Mouse (Mus musculus): Measurements from ENCODE around the gene Fancf.

Gene Fancf

DNA sequence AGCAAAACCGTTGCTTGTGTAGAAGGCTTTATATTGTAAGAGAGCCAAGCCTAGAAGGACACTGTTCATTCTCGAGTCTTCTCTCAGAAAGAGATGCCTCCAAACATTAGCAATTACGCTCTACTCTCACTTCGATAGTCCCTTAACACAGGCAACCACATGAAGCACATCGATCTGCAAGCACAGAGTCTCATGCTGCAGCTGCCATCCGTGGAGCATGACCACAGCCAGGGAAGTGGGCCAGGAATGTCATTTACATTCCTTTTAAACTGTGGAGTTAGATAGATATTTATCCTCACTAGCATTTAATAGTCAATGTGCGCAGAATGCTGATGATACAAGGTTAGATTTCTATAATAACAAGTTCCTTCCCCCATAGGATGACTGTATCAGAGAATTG is 21.6 kb downstream of the Fancf start:
- DNase-seq (ENCODE audit: low spot score) = no peak

DNA sequence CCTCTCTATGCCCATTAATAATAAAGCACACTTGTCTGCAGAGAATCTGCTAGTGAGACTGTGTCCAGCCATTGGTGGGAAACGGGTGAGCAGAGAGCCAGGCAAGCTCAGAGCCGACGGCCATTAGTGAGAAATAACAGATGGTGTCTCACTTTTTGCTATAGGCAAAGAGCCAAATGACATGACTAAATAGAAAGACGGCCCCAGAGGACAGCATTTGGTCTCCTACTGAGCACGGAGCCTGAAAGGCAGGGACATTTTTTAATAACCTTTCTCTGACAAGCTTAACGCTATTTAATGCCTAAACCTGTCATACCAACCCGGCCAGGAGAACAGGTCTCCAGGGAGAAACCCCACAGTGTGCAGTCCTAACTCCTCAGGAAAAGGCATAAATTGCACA is 30.1 kb downstream of the Fancf start:
- no peak for DNase-seq (ENCODE audit: low spot score)

DNA sequence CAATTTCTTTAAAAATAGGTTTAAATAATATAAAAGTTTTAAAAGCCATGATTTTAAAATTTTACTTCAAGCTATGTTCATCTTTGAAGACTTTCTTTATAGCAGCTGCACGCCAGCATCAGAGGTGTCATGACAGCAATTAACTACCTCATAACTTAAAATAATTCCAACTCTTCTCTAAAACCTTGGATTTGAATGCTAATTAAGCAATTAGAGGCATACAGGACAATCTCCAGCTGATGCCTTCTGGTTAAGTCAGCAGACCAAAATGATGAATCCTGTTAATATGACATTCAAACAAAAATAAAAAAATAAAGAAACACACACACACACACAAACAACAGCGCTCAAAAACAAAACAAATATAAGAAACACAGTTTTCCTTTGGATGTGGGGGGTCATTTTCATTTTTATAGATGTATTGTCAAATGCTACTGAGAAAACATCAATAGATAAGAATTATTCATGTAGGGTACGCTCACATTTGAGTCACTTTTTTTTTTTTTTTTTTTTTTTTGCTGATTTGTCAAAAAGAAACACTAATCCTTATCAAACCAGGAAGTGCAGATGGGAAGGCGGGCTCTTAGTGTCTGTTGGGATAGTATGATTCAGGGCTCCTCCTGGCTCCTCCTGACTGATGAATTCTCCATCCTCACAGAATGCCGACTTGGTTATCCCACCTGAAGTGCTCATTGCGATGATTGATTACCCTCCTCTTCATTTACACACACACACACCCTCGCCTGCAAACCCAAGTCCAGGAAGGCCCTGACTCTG is 38.3 kb downstream of the Fancf start:
- no peak for DNase-seq (ENCODE audit: low spot score)

DNA sequence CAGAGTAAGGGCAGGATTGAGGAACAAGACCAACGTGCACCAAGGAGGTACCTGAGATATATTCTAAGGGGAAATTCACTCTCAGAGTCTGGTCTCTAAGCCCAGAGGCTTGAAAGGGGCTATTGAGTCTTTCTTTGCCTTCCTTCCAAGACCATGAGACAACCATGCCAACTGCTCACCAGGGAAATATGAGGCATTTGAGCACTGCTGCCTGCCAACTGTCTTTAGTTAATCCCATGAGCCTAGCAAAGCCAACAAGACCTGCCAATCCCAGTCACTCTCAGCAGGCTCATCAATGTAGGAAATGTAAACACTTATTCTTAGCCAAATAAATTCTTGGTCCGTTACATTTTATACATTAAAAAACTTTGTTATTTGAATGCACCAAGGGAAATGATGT is 40.6 kb downstream of the Fancf start:
- no peak for DNase-seq (ENCODE audit: low spot score)

DNA sequence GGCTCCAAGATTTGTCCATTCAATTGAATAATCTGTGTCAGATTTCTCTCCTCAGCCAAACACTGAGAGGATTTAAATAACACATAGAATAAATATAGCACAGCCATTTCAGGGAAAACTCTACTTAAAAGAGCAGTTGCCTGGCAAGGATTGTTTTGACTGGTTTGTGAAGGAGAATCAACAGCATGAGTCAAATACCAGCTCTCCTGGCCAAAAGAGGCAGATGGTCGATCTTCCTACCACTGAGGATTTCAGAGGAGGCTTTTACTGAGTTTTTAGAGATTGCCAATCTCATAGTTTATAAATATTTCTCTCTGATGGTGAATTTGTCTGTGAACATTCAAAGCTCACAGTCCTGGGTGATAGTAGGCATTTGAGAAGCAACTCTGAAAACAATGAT is 42.2 kb downstream of the Fancf start:
- no peak for DNase-seq (ENCODE audit: low spot score)

DNA sequence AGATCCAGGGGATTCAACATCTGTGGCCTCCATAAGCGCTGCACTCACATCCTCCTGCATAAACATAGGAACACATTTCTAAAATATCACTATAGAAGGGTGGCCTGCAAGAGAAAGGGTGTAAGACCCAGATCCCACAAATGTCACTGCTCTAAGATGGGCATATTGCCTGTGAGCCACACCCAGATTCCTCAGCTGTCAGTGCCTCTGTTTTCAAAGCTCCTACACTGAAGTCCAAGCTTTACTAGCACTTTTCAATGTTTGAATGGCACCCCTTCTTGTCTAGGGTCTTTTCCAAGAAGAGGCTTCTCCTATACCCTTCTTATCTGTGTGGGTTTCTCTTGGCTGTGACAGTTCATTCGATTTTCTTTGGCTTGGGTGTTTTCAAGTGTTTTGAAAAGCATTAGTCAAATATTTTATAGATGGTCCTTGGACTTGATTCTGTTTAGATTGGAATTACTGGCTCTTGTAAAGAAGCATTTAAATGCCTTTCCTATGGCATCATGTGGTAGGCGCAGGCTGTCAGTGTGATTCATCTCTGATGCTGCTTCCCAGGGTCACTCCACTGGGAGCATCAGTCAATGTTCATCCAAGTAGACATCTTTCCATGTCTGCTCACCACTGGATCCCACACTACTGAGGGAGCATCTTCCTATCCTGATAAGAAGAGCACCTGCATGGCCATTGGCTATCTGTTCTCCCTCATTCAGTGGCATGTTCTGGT is 43.7 kb downstream of the Fancf start:
- DNase-seq (ENCODE audit: low spot score) = no peak

DNA sequence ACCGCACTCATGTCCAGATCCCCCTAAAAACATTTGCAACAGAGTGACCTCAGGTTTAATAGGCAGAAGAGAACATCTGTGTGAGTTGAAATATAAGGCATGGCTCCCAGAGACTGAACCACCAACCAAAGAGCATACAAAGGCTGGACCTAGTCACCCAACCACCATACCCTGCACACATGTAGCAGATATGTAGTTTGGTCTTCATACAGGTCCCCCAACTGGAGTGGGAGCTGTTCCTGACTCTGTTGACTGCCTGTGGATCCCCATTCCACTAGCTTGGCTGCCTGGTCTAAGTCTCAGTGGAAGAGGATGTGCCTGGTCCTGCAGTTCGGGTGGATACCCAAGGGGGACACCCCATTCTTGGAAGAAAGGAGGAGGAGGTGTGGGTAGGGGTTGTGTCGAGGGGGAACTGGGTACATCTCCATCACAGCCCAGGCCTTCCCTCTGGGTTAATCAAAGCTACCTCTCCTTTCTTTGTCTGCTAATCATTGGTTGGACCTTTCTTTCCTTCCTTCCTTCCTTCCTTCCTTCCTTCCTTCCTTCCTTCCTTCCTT is 45.7 kb downstream of the Fancf start:
- no peak for DNase-seq (ENCODE audit: low spot score)

DNA sequence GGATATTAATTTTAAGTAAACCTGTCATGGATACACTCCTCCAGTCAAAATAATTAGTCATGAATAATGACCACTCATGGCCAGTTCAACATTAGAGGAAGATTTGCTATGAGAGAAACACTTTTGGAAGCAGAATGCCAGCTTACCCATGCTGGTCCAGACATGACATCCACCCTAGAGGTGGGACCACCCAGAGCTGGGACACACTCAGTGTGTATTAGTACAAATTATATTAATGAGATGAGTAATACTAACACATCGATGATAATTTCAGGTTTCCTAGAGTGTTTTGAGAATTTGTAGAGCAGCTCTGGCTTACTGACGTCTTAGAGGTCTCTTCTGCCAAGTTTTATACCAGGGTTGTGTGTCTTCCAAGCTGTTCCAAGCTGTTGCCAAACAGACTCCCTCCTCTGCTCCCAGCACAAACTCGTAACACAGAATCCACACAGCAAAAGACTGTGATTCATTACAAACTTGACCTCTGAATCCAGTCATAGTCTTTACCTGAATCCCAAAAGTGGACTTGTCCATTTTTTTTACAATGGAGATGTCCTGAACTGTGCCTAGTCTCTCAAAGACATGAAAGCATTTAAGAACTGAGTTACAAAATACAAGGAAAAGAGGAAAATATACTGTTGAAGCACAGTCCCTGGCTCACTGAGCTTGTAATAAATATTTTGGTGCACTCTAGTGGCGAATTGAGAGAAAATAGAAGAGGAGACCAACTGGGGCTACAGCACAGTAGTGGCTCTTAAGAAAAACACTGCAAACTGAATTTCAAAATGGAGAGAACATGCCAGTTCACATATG is 46.4 kb downstream of the Fancf start:
- no peak for DNase-seq (ENCODE audit: low spot score)
